Mouse (Mus musculus): ENCODE results near the gene Gm15097. TPM values are rescaled to one million over a fixed set of nuclear protein-coding genes. Genes with fewer than 3 reads are reported as not detected.
"Not testable (repeated sequence)": the region's sequence is repeated elsewhere in the genome, so short reads cannot be mapped to it uniquely, and the experiment has no call there.

The Gm15097 gene
- not detected in 2 replicates for polyA plus RNA-seq (2015; fragmentation: Nextera tagmentation; extraction: Ambion mirVana)

GRCm38 (mm10) chrX:149784173-149784572 lies at the start of gene Gm15097:
Gene Gm15097, plus strand, starts transcription at chrX:149784473.
- not testable (repeated sequence) for ATAC-seq (ENCODE audit: low FRiP score, low read depth); H3K4me1 ChIP-seq; H3K27ac ChIP-seq; H3K9ac ChIP-seq; H3K27me3 ChIP-seq; H3K9me3 ChIP-seq; H3K36me3 ChIP-seq; H3K4me2 ChIP-seq (replicated peaks); H3K4me3 ChIP-seq
- no CpG with 5 or more reads among the region's 6 CpGs for WGBS

GRCm38 (mm10) chrX:149762853-149763252 lies 21.4 kb upstream of the Gm15097 start:
- not testable (repeated sequence) for H3K36me3 ChIP-seq; H3K27ac ChIP-seq; H3K4me3 ChIP-seq; ATAC-seq (ENCODE audit: low FRiP score, low read depth); H3K27me3 ChIP-seq; H3K4me2 ChIP-seq (replicated peaks); H3K9me3 ChIP-seq; H3K9ac ChIP-seq; H3K4me1 ChIP-seq
- 43% methylated on average over 4 of the region's 4 CpGs for WGBS

GRCm38 (mm10) chrX:149811178-149811577 lies 26.9 kb downstream of the Gm15097 start:
- H3K4me2 ChIP-seq (replicated peaks); H3K9me3 ChIP-seq; H3K4me1 ChIP-seq; H3K27ac ChIP-seq; H3K27me3 ChIP-seq; ATAC-seq (ENCODE audit: low FRiP score, low read depth); H3K9ac ChIP-seq; H3K4me3 ChIP-seq; H3K36me3 ChIP-seq: not testable (repeated sequence)
- WGBS, result 90% methylated on average over 6 of the region's 6 CpGs

Other genes starting within 250 kb of the Gm15097 start
- not detected in 2 replicates for gene Gm10439, start 189.9 kb upstream of the Gm15097 start, polyA plus RNA-seq (2015; fragmentation: Nextera tagmentation; extraction: Ambion mirVana)
- gene Gm15091, start 157.2 kb downstream of the Gm15097 start, polyA plus RNA-seq (2015; fragmentation: Nextera tagmentation; extraction: Ambion mirVana), result not detected in 2 replicates